Mouse (Mus musculus): ENCODE results near the gene Chl1. TPM values are rescaled to one million over a fixed set of nuclear protein-coding genes. Genes with fewer than 3 reads are reported as not detected.

Chl1 gene
- polyA plus RNA-seq, 1 experiment from 2014 or later: 127 TPM

GRCm38 (mm10) chr6:103676664-103677063 is 166.3 kb downstream of the Chl1 start:
- no peak for ATAC-seq (ENCODE audit: low FRiP score, low read depth)
- no peak overlapping the region for H3K4me3 ChIP-seq
- no peaks in the 10 kb centered on the region for H3K9me3 ChIP-seq
- no peak overlapping the region for H3K9ac ChIP-seq
- 31% methylated on average over 5 of the region's 5 CpGs for WGBS
- peaks cover 14% of the 10 kb centered on the region; the same call in 1 of the 2 replicates for H3K36me3 ChIP-seq
- no peaks in the 10 kb centered on the region for H3K27me3 ChIP-seq
- no peak overlapping the region for H3K4me2 ChIP-seq
- no peak overlapping the region for H3K27ac ChIP-seq (replicated peaks)
- H3K4me1 ChIP-seq (replicated peaks): peaks cover 3% of the 10 kb centered on the region; the same call in 1 of the 2 replicates

- Histone ChIP-seq H3K4me3 (no peak overlapping the region), H3K27ac (replicated peaks) (no peak overlapping the region), H3K4me2 (no peak overlapping the region), H3K27me3 (no peaks in the 10 kb centered on the region), H3K9me3 (no peaks in the 10 kb centered on the region), H3K36me3 (peaks cover 14% of the 10 kb centered on the region; the same call in 1 of the 2 replicates), H3K9ac (no peak overlapping the region), H3K4me1 (replicated peaks) (peaks cover 3% of the 10 kb centered on the region; the same call in 1 of the 2 replicates)
- no peak for ATAC-seq (ENCODE audit: low FRiP score, low read depth)
- 88% methylated on average over 1 of the region's 1 CpGs for WGBS
These were observed 166.7 kb downstream of the Chl1 start for GRCm38 (mm10) chr6:103677072-103677471.

GRCm38 (mm10) chr6:103682854-103683574 is 172.6 kb downstream of the Chl1 start:
- no peak overlapping the region for H3K9ac ChIP-seq
- no peak overlapping the region for H3K4me3 ChIP-seq
- no peaks in the 10 kb centered on the region for H3K9me3 ChIP-seq
- peaks cover 3% of the 10 kb centered on the region; the same call in 1 of the 2 replicates for H3K4me1 ChIP-seq (replicated peaks)
- H3K36me3 ChIP-seq: peaks cover 8% of the 10 kb centered on the region; the same call in 1 of the 2 replicates
- no peak overlapping the region for H3K4me2 ChIP-seq
- WGBS: 14% methylated on average over 8 of the region's 8 CpGs
- peak overlapping the region; percentile 66; the same call in 1 of the 2 replicates for H3K27ac ChIP-seq (replicated peaks)
- no peaks in the 10 kb centered on the region for H3K27me3 ChIP-seq
- ATAC-seq (ENCODE audit: low FRiP score, low read depth): peak; percentile 77

- Histone ChIP-seq H3K9ac (no peak overlapping the region), H3K4me2 (no peak overlapping the region), H3K4me1 (replicated peaks) (no peaks in the 10 kb centered on the region), H3K4me3 (no peak overlapping the region), H3K27me3 (no peaks in the 10 kb centered on the region), H3K9me3 (no peaks in the 10 kb centered on the region), H3K36me3 (peaks cover 26% of the 10 kb centered on the region), H3K27ac (replicated peaks) (no peak overlapping the region)
- ATAC-seq (ENCODE audit: low FRiP score, low read depth): no peak
- WGBS: 71% methylated on average over 3 of the region's 3 CpGs
These were observed 182.1 kb downstream of the Chl1 start for GRCm38 (mm10) chr6:103692511-103692910.

- Histone ChIP-seq H3K27me3 (no peaks in the 10 kb centered on the region), H3K4me3 (no peak overlapping the region), H3K9me3 (no peaks in the 10 kb centered on the region), H3K36me3 (peaks cover 44% of the 10 kb centered on the region), H3K4me1 (replicated peaks) (no peaks in the 10 kb centered on the region), H3K27ac (replicated peaks) (no peak overlapping the region), H3K9ac (no peak overlapping the region), H3K4me2 (no peak overlapping the region)
- WGBS: 63% methylated on average over 7 of the region's 7 CpGs
- ATAC-seq (ENCODE audit: low FRiP score, low read depth): no peak
These were observed 187.1 kb downstream of the Chl1 start for GRCm38 (mm10) chr6:103697349-103698028.

- Histone ChIP-seq H3K36me3 (peaks cover 29% of the 10 kb centered on the region), H3K4me1 (replicated peaks) (no peaks in the 10 kb centered on the region), H3K9ac (no peak overlapping the region), H3K27ac (replicated peaks) (no peak overlapping the region), H3K4me3 (no peak overlapping the region), H3K9me3 (no peaks in the 10 kb centered on the region), H3K27me3 (no peaks in the 10 kb centered on the region), H3K4me2 (no peak overlapping the region)
- 100% methylated on average over 1 of the region's 1 CpGs for WGBS
- no peak for ATAC-seq (ENCODE audit: low FRiP score, low read depth)
These were observed 189.1 kb downstream of the Chl1 start for GRCm38 (mm10) chr6:103699482-103699881.

GRCm38 (mm10) chr6:103699895-103700294 is 189.5 kb downstream of the Chl1 start:
- Histone ChIP-seq H3K4me2 (no peak overlapping the region), H3K27ac (replicated peaks) (no peak overlapping the region), H3K9me3 (no peaks in the 10 kb centered on the region), H3K9ac (no peak overlapping the region), H3K27me3 (no peaks in the 10 kb centered on the region), H3K4me3 (no peak overlapping the region), H3K36me3 (peaks cover 26% of the 10 kb centered on the region), H3K4me1 (replicated peaks) (no peaks in the 10 kb centered on the region)
- 84% methylated on average over 1 of the region's 1 CpGs for WGBS
- no peak for ATAC-seq (ENCODE audit: low FRiP score, low read depth)

GRCm38 (mm10) chr6:103700336-103700735 is 189.9 kb downstream of the Chl1 start:
- 79% methylated on average over 7 of the region's 7 CpGs for WGBS
- H3K4me2 ChIP-seq: no peak overlapping the region
- no peak overlapping the region for H3K27ac ChIP-seq (replicated peaks)
- no peaks in the 10 kb centered on the region for H3K4me1 ChIP-seq (replicated peaks)
- ATAC-seq (ENCODE audit: low FRiP score, low read depth): no peak
- no peak overlapping the region for H3K9ac ChIP-seq
- peaks cover 26% of the 10 kb centered on the region for H3K36me3 ChIP-seq
- no peaks in the 10 kb centered on the region for H3K9me3 ChIP-seq
- no peaks in the 10 kb centered on the region for H3K27me3 ChIP-seq
- no peak overlapping the region for H3K4me3 ChIP-seq

- no peak for ATAC-seq (ENCODE audit: low FRiP score, low read depth)
- Histone ChIP-seq H3K4me2 (no peak overlapping the region), H3K4me1 (replicated peaks) (no peaks in the 10 kb centered on the region), H3K27ac (replicated peaks) (no peak overlapping the region), H3K9ac (no peak overlapping the region), H3K27me3 (no peaks in the 10 kb centered on the region), H3K36me3 (peaks cover 37% of the 10 kb centered on the region), H3K9me3 (no peaks in the 10 kb centered on the region), H3K4me3 (no peak overlapping the region)
- WGBS: 78% methylated on average over 3 of the region's 3 CpGs
These were observed 196.0 kb downstream of the Chl1 start for GRCm38 (mm10) chr6:103706366-103706765.

GRCm38 (mm10) chr6:103739291-103739690 is 228.9 kb downstream of the Chl1 start:
- H3K9ac ChIP-seq: no peak overlapping the region
- no peak for ATAC-seq (ENCODE audit: low FRiP score, low read depth)
- H3K4me1 ChIP-seq (replicated peaks): no peaks in the 10 kb centered on the region
- no peaks in the 10 kb centered on the region for H3K36me3 ChIP-seq
- no peak overlapping the region for H3K4me3 ChIP-seq
- no peaks in the 10 kb centered on the region for H3K9me3 ChIP-seq
- H3K4me2 ChIP-seq: no peak overlapping the region
- H3K27ac ChIP-seq (replicated peaks): no peak overlapping the region
- no peaks in the 10 kb centered on the region for H3K27me3 ChIP-seq

GRCm38 (mm10) chr6:103742784-103743183 is 232.4 kb downstream of the Chl1 start:
- H3K4me1 ChIP-seq (replicated peaks): no peaks in the 10 kb centered on the region
- H3K4me2 ChIP-seq: no peak overlapping the region
- H3K27ac ChIP-seq (replicated peaks): no peak overlapping the region
- H3K27me3 ChIP-seq: no peaks in the 10 kb centered on the region
- ATAC-seq (ENCODE audit: low FRiP score, low read depth): peak; percentile 63; the same call in 1 of the 2 replicates
- no peak overlapping the region for H3K9ac ChIP-seq
- no peak overlapping the region for H3K4me3 ChIP-seq
- WGBS: 52% methylated on average over 3 of the region's 3 CpGs
- H3K9me3 ChIP-seq: no peaks in the 10 kb centered on the region
- H3K36me3 ChIP-seq: no peaks in the 10 kb centered on the region

- H3K4me3 ChIP-seq: no peak overlapping the region
- no peak overlapping the region for H3K9ac ChIP-seq
- ATAC-seq (ENCODE audit: low FRiP score, low read depth): no peak
- H3K27ac ChIP-seq (replicated peaks): no peak overlapping the region
- 34% methylated on average over 4 of the region's 4 CpGs for WGBS
- no peaks in the 10 kb centered on the region for H3K36me3 ChIP-seq
- no peaks in the 10 kb centered on the region for H3K9me3 ChIP-seq
- 0 out of 2 replicates have a peak, but pooled peaks cover 3% of the 10 kb centered on the region for H3K4me1 ChIP-seq (replicated peaks)
- H3K27me3 ChIP-seq: no peaks in the 10 kb centered on the region
- H3K4me2 ChIP-seq: no peak overlapping the region
These were observed 235.7 kb downstream of the Chl1 start for GRCm38 (mm10) chr6:103746103-103746502.

Measured in hindbrain, embryonic 15.5 days (tissue).